In the genomic region with DNA sequence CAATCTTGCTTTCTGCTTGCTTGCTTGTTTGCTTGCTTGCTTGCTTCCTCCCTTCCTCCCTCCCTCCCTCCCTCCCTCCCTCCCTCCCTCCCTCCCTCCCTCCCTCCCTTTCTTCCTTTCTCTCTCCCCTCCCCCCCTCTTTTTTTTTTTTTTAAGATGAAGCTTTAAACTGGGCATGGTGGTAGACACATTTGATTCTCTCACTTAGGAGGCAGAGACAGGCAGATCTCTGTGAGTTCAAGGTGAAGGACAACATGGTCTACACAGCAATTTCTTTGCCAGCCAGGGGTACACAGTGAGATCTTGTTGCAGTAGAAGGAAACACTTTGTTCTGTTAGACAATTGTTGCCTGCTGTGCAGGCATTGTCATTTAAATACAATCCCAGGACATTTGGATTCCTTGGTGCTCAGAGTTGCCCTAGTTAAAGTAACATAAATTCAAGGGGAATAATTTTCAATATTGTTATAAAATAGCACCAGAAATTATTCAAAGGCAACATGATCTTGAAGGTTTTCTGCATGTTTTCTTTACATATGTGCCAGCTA, we compare ENCODE assay signal across 21 mouse cellular contexts.
DNase-seq lines count a peak whose midpoint lies in the region; ATAC-seq and TF ChIP-seq lines count a peak whose summit lies in the region.
"Had no signal": no experiment of that assay in that cellular context is flagged by ENCODE, and none has a peak within 500 bp of the region (broad histone marks: within the 10 kb centered on the region; RNA-seq: fewer than 3 reads in every experiment).

No protein-coding gene starts in this region.

- H3K4me1 ChIP-seq in heart, embryonic 10.5 days: peaks cover 16% of the 10 kb centered on the region; the same call in 1 of the 2 replicates
- H3K4me1 ChIP-seq in heart, embryonic 11.5 days (ENCODE audit: control insufficient read depth, insufficient read depth, low read length): peaks cover 4% of the 10 kb centered on the region; the same call in 1 of the 2 replicates
- H3K4me1 ChIP-seq in CH12.LX (ENCODE audit: control insufficient read depth in 1 of 2, insufficient read depth in 2 of 2): peaks cover 15 to 87% of the 10 kb centered on the region in 2 experiments
- H3K4me1 ChIP-seq: intestine, embryonic 15.5 days had no signal

- no peak; the same call in 1 of the 2 replicates for TF ChIP-seq EP300 in CH12.LX (IDR thresholded peaks at IDR 0.05; ENCODE audit: low read length)

- no peak for TF ChIP-seq RAD21 in CH12.LX (IDR thresholded peaks at IDR 0.05; ENCODE audit: low read depth, low read length)

- no peak for TF ChIP-seq POLR2A in CH12.LX (IDR thresholded peaks at IDR 0.05; ENCODE audit: low read depth, low read length)

- H3K36me3 ChIP-seq in heart, embryonic 10.5 days: no peaks in the 10 kb centered on the region
- H3K36me3 ChIP-seq in heart, embryonic 11.5 days (ENCODE audit: control insufficient read depth, insufficient read depth, low read length): no peaks in the 10 kb centered on the region
- H3K36me3 ChIP-seq in CH12.LX (replicated peaks in 1 of 2; ENCODE audit: control insufficient read depth in 1 of 2, insufficient read depth in 1 of 2, low read length in 1 of 2): peaks cover 4 to 38% of the 10 kb centered on the region in 2 experiments
- H3K36me3 ChIP-seq: embryonic facial prominence, embryonic 13.5 days; forebrain, embryonic 12.5 days; heart, embryonic 15.5 days; hindbrain, embryonic 10.5 days; intestine, embryonic 15.5 days had no signal

- ATAC-seq in heart, embryonic 11.5 days (replicated peaks; ENCODE audit: insufficient number of reproducible peaks, low FRiP score, low TSS enrichment): no peak
- ATAC-seq: activated CD4-positive, CD25-positive, alpha-beta regulatory T cell, adult 4 months; forebrain, embryonic 16.5 days; intestine, embryonic 15.5 days had no signal

- no peak overlapping the region for H3K4me2 ChIP-seq in heart, embryonic 11.5 days
- H3K4me2 ChIP-seq in CH12.LX (ENCODE audit: insufficient read depth, low read depth, poor library complexity, severe bottlenecking): peak overlapping the region; percentile 96
- H3K4me2 ChIP-seq: embryonic facial prominence, embryonic 13.5 days; forebrain, embryonic 12.5 days; heart, embryonic 15.5 days; hindbrain, embryonic 14.5 days; intestine, embryonic 15.5 days had no signal

- peak; percentile 31 for DNase-seq in heart, embryonic 10.5 days (ENCODE audit: low spot score)
- no peak for DNase-seq in CH12.LX (ENCODE audit: extremely low read depth)
- DNase-seq in ES-CJ7 (ENCODE audit: low read depth, low spot score): peak; percentile 92
- DNase-seq in ZHBTc4 (ENCODE audit: low read depth, low spot score): peak; percentile 94
- no peak for DNase-seq in B cell, adult 2 months
- DNase-seq in cerebellum, postnatal 25 days: no peak
- DNase-seq: adrenal gland, postnatal 25 days; cerebellum, adult 11 months; cerebellum, adult 8-10 months; cerebellum, postnatal 14 days; gastrocnemius, postnatal 10 days; kidney, adult 18-20 months had no signal

- H3K9me3 ChIP-seq in heart, embryonic 10.5 days: no peaks in the 10 kb centered on the region
- no peaks in the 10 kb centered on the region for H3K9me3 ChIP-seq in heart, embryonic 11.5 days (replicated peaks; ENCODE audit: control insufficient read depth, low read length)
- H3K9me3 ChIP-seq in CH12.LX (replicated peaks; ENCODE audit: low read length): no peaks in the 10 kb centered on the region
- H3K9me3 ChIP-seq: embryonic facial prominence, embryonic 13.5 days; forebrain, embryonic 12.5 days; heart, embryonic 15.5 days; hindbrain, embryonic 10.5 days; intestine, embryonic 15.5 days had no signal

- no peak overlapping the region for H3K27ac ChIP-seq in heart, embryonic 10.5 days
- H3K27ac ChIP-seq in heart, embryonic 11.5 days (ENCODE audit: low read depth, low read length): no peak overlapping the region
- H3K27ac ChIP-seq in CH12.LX (ENCODE audit: insufficient read depth, low read depth): peak overlapping the region; percentile 52
- H3K27ac ChIP-seq: embryonic facial prominence, embryonic 13.5 days; forebrain, embryonic 12.5 days; heart, embryonic 15.5 days; hindbrain, embryonic 14.5 days; intestine, embryonic 15.5 days had no signal

- peaks cover 51% of the 10 kb centered on the region for H3K79me2 ChIP-seq in CH12.LX (replicated peaks; ENCODE audit: control insufficient read depth, extremely low read depth, insufficient read depth, poor library complexity, severe bottlenecking)

- H3K27me3 ChIP-seq in heart, embryonic 10.5 days (ENCODE audit: insufficient read depth, poor library complexity, severe bottlenecking): no peaks in the 10 kb centered on the region
- H3K27me3 ChIP-seq in heart, embryonic 11.5 days (ENCODE audit: control insufficient read depth, insufficient read depth, low read length): no peaks in the 10 kb centered on the region
- no peaks in the 10 kb centered on the region for H3K27me3 ChIP-seq in CH12.LX (replicated peaks)
- H3K27me3 ChIP-seq: embryonic facial prominence, embryonic 13.5 days; heart, embryonic 15.5 days; intestine, embryonic 15.5 days had no signal

- no peak overlapping the region for H3K9ac ChIP-seq in heart, embryonic 11.5 days (ENCODE audit: low read depth, low read length)
- peak overlapping the region; percentile 13; the same call in 1 of the 2 replicates for H3K9ac ChIP-seq in CH12.LX (ENCODE audit: insufficient read depth, low read depth)
- H3K9ac ChIP-seq: embryonic facial prominence, embryonic 13.5 days; forebrain, embryonic 12.5 days; heart, embryonic 15.5 days; hindbrain, embryonic 14.5 days; intestine, embryonic 15.5 days had no signal

- TF ChIP-seq CTCF in CH12.LX (conservative IDR thresholded peaks at IDR 0.05 in 1 of 2, IDR thresholded peaks at IDR 0.05 in 1 of 2; ENCODE audit: low read depth in 2 of 2, low read length in 2 of 2): no peak

- no peak overlapping the region for H3K4me3 ChIP-seq in heart, embryonic 10.5 days
- no peak overlapping the region for H3K4me3 ChIP-seq in heart, embryonic 11.5 days (ENCODE audit: low read depth, low read length)
- no peak overlapping the region for H3K4me3 ChIP-seq in CH12.LX (replicated peaks in 1 of 3; ENCODE audit: low read depth in 2 of 3, low read length in 2 of 3, poor library complexity in 1 of 3)
- H3K4me3 ChIP-seq: embryonic facial prominence, embryonic 13.5 days; forebrain, embryonic 12.5 days; heart, embryonic 15.5 days; hindbrain, embryonic 10.5 days; intestine, embryonic 15.5 days had no signal

- in situ Hi-C loops in CH12.LX (cut with MboI; ENCODE audit: low pct_ligation_motif_present, low pct_unique_long_range_greater_than_20kb, low sequenced_read_pairs): no loop called here

- dilution Hi-C loops in CH12.LX (cut with MboI; ENCODE audit: extremely low pct_ligation_motif_present, extremely low pct_unique_long_range_greater_than_20kb, low sequenced_read_pairs): no loop called here

TF ChIP-seq in CH12.LX, 34 proteins besides CTCF, POLR2A, EP300 and RAD21:
- peak; percentile 53 for TF ChIP-seq ZNF384 (IDR thresholded peaks at IDR 0.05; ENCODE audit: low read depth, low read length)
- TF ChIP-seq ZKSCAN1 (IDR thresholded peaks at IDR 0.05; ENCODE audit: borderline replicate concordance, low read depth, low read length): no peak

Comparison
In these comparisons a context has a peak if more than half of its experiments do, and no peak if none do; other contexts are left out.
1. DNase-seq: peak in heart, embryonic 10.5 days (single experiment), ES-CJ7 (single experiment) and ZHBTc4 (single experiment); none in CH12.LX (single experiment), B cell, adult 2 months (0 of 2) and cerebellum, postnatal 25 days (0 of 2).